In the genomic region with DNA sequence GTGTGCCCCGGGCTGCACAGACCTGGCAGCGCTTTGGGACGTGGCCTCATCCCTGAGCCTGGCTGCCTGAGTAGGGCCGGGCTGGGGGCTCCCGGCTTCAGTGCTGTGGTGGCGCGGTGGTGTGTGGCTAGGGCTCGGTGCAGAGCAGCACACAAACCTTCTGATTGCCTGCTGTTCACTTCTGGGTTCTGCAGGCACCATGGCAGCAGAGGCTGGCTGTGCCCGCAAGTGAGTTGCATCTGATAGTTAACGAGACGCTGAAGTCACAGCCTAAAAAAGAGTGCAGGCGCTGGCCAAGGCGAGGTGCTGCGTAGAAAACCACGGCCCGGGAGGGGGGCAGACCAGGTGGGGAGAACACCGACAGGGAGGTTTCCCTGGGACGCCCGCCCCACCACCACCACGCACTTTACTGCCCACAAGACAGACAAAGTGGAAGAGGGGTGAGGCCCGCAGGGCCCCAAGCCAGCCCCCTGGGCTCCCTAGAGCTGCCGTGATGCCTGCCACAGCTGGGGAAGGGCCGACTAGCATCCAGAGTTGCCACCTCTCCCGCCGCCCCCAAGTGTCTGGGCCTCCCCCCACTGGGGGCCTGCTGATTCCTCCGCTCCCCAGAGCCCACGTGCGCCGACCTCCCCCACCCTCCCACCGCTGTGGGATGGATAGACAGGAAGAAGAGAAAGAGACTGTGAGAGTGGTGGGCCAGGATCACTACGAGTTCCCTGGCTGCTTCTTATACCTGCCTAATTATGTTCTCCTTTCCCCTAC, we compare ENCODE assay signal across 8 mouse cellular contexts. TPM values are rescaled to one million over a fixed set of nuclear protein-coding genes. Genes with fewer than 3 reads are reported as not detected.
DNase-seq lines count a peak whose midpoint lies in the region; ATAC-seq lines count a peak whose summit lies in the region.

No protein-coding gene starts in this region.

- peak overlapping the region; percentile 38 for H3K4me3 ChIP-seq in kidney, embryonic 16.5 days (ENCODE audit: low read length)
- H3K4me3 ChIP-seq in embryonic facial prominence, embryonic 15.5 days (replicated peaks), result peak overlapping the region; percentile 40
- peak overlapping the region; percentile 39 for H3K4me3 ChIP-seq in limb, embryonic 12.5 days (replicated peaks)
- H3K4me3 ChIP-seq in neural tube, embryonic 14.5 days (ENCODE audit: low read depth, low read length), result peak overlapping the region; percentile 13; the same call in 1 of the 2 replicates

- peak; percentile 73 for ATAC-seq in kidney, embryonic 16.5 days (ENCODE audit: low FRiP score, low TSS enrichment)
- ATAC-seq in embryonic facial prominence, embryonic 15.5 days (ENCODE audit: insufficient number of reproducible peaks, low FRiP score, low TSS enrichment, low read depth), result no peak
- peak; percentile 73 for ATAC-seq in limb, embryonic 12.5 days (ENCODE audit: insufficient number of reproducible peaks, insufficient read depth, low FRiP score, low TSS enrichment, low read depth)
- ATAC-seq in neural tube, embryonic 14.5 days (ENCODE audit: low read depth), result peak; percentile 73; the same call in 1 of the 2 replicates
- ATAC-seq in monocyte, adult 5-6 weeks (replicated peaks; ENCODE audit: insufficient number of reproducible peaks, low FRiP score, low TSS enrichment, poor library complexity, severe bottlenecking), result no peak

- 31% methylated on average over 31 of the region's 31 CpGs for WGBS in kidney, embryonic 16.5 days
- WGBS in embryonic facial prominence, embryonic 15.5 days, result 22% methylated on average over 31 of the region's 31 CpGs
- 30% methylated on average over 31 of the region's 31 CpGs for WGBS in limb, embryonic 12.5 days
- WGBS in neural tube, embryonic 14.5 days, result 32% methylated on average over 31 of the region's 31 CpGs

- H3K27me3 ChIP-seq in kidney, embryonic 16.5 days (ENCODE audit: insufficient read depth, low read length), result no peaks in the 10 kb centered on the region
- no peaks in the 10 kb centered on the region for H3K27me3 ChIP-seq in embryonic facial prominence, embryonic 15.5 days
- no peaks in the 10 kb centered on the region for H3K27me3 ChIP-seq in limb, embryonic 12.5 days
- no peaks in the 10 kb centered on the region for H3K27me3 ChIP-seq in neural tube, embryonic 14.5 days (ENCODE audit: control insufficient read depth, insufficient read depth, low read length)

- no peaks in the 10 kb centered on the region for H3K36me3 ChIP-seq in kidney, embryonic 16.5 days (ENCODE audit: insufficient read depth, low read length)
- no peaks in the 10 kb centered on the region for H3K36me3 ChIP-seq in embryonic facial prominence, embryonic 15.5 days
- H3K36me3 ChIP-seq in limb, embryonic 12.5 days, result no peaks in the 10 kb centered on the region
- H3K36me3 ChIP-seq in neural tube, embryonic 14.5 days (ENCODE audit: control insufficient read depth, insufficient read depth, low read length), result no peaks in the 10 kb centered on the region

- peak overlapping the region; percentile 62 for H3K4me2 ChIP-seq in kidney, embryonic 16.5 days (replicated peaks; ENCODE audit: low read depth, low read length)
- H3K4me2 ChIP-seq in embryonic facial prominence, embryonic 15.5 days (replicated peaks), result peak overlapping the region; percentile 69
- H3K4me2 ChIP-seq in limb, embryonic 12.5 days, result peak overlapping the region; percentile 67
- H3K4me2 ChIP-seq in neural tube, embryonic 14.5 days (ENCODE audit: low read depth, low read length), result peak overlapping the region; percentile 47

- peaks cover 10% of the 10 kb centered on the region for H3K9me3 ChIP-seq in kidney, embryonic 16.5 days (ENCODE audit: low read length)
- H3K9me3 ChIP-seq in embryonic facial prominence, embryonic 15.5 days (replicated peaks), result no peaks in the 10 kb centered on the region
- H3K9me3 ChIP-seq in limb, embryonic 12.5 days, result 0 out of 2 replicates have a peak, but pooled peaks cover 9% of the 10 kb centered on the region
- H3K9me3 ChIP-seq in neural tube, embryonic 14.5 days (ENCODE audit: control insufficient read depth, low read length), result no peaks in the 10 kb centered on the region

- no peaks in the 10 kb centered on the region for H3K4me1 ChIP-seq in kidney, embryonic 16.5 days (ENCODE audit: insufficient read depth, low read length)
- peaks cover 8% of the 10 kb centered on the region; the same call in 1 of the 2 replicates for H3K4me1 ChIP-seq in embryonic facial prominence, embryonic 15.5 days
- H3K4me1 ChIP-seq in limb, embryonic 12.5 days (replicated peaks), result peaks cover 9% of the 10 kb centered on the region
- H3K4me1 ChIP-seq in neural tube, embryonic 14.5 days (ENCODE audit: control insufficient read depth, insufficient read depth, low read length), result 0 out of 2 replicates have a peak, but pooled peaks cover 3% of the 10 kb centered on the region

- H3K9ac ChIP-seq in kidney, embryonic 16.5 days (replicated peaks; ENCODE audit: low read length), result peak overlapping the region; percentile 47
- H3K9ac ChIP-seq in embryonic facial prominence, embryonic 15.5 days, result no peak overlapping the region
- H3K9ac ChIP-seq in limb, embryonic 12.5 days (replicated peaks), result peak overlapping the region; percentile 53
- H3K9ac ChIP-seq in neural tube, embryonic 14.5 days (replicated peaks; ENCODE audit: low read depth, low read length), result 0 out of 2 replicates have a peak overlapping the region, but pooled peaks have one; percentile 21

- no peak overlapping the region for H3K27ac ChIP-seq in kidney, embryonic 16.5 days (ENCODE audit: low read length)
- H3K27ac ChIP-seq in embryonic facial prominence, embryonic 15.5 days (replicated peaks), result no peak overlapping the region
- no peak overlapping the region for H3K27ac ChIP-seq in limb, embryonic 12.5 days
- H3K27ac ChIP-seq in neural tube, embryonic 14.5 days (ENCODE audit: low read depth, low read length), result no peak overlapping the region

- no peak for DNase-seq in kidney, adult 11 months
- no peak for DNase-seq in ovary, postnatal 36 days (ENCODE audit: low spot score)
- DNase-seq in frontal cortex, postnatal 25 days (ENCODE audit: low spot score in 2 of 2), result no peak

RNA-seq across cellular contexts. Expression of a gene that starts 19.2 kb away (rescaled TPM):
- not detected in 2 replicates for polyA plus RNA-seq in kidney, embryonic 16.5 days (2015; fragmentation: Nextera tagmentation; extraction: Ambion mirVana)
- 0.72 and 1.5 TPM in 2 replicates for polyA plus RNA-seq in embryonic facial prominence, embryonic 15.5 days (2015; fragmentation: Nextera tagmentation; extraction: Ambion mirVana)
- 0.06 TPM in 1 of 2 replicates, not detected in the other for polyA plus RNA-seq in limb, embryonic 12.5 days (2016; fragmentation: Nextera tagmentation; extraction: Ambion mirVana)
- not detected in 2 replicates for polyA plus RNA-seq in neural tube, embryonic 14.5 days (2014; fragmentation: Nextera tagmentation; extraction: Ambion mirVana)
- total RNA-seq in monocyte, adult 5-6 weeks (2017), result not detected in 3 replicates

RNA-seq across cellular contexts. Expression of a gene that starts 27.8 kb away (rescaled TPM):
- 3.4 and 4.4 TPM in 2 replicates for polyA plus RNA-seq in kidney, embryonic 16.5 days (2015; fragmentation: Nextera tagmentation; extraction: Ambion mirVana)
- polyA plus RNA-seq in embryonic facial prominence, embryonic 15.5 days (2015; fragmentation: Nextera tagmentation; extraction: Ambion mirVana), result 4.8 and 6.2 TPM in 2 replicates
- polyA plus RNA-seq in limb, embryonic 12.5 days (2016; fragmentation: Nextera tagmentation; extraction: Ambion mirVana), result 4.8 and 5.5 TPM in 2 replicates
- polyA plus RNA-seq in neural tube, embryonic 14.5 days (2014; fragmentation: Nextera tagmentation; extraction: Ambion mirVana), result 6.0 and 6.1 TPM in 2 replicates
- total RNA-seq in monocyte, adult 5-6 weeks (2017), result 19.9 to 58.0 TPM (median 36.9 TPM) in 3 replicates

RNA-seq across cellular contexts. Expression of a gene that starts 28.2 kb away (rescaled TPM):
- 155 and 170 TPM in 2 replicates for polyA plus RNA-seq in kidney, embryonic 16.5 days (2015; fragmentation: Nextera tagmentation; extraction: Ambion mirVana)
- polyA plus RNA-seq in embryonic facial prominence, embryonic 15.5 days (2015; fragmentation: Nextera tagmentation; extraction: Ambion mirVana), result 160 and 169 TPM in 2 replicates
- 228 and 236 TPM in 2 replicates for polyA plus RNA-seq in limb, embryonic 12.5 days (2016; fragmentation: Nextera tagmentation; extraction: Ambion mirVana)
- polyA plus RNA-seq in neural tube, embryonic 14.5 days (2014; fragmentation: Nextera tagmentation; extraction: Ambion mirVana), result 207 and 228 TPM in 2 replicates
- total RNA-seq in monocyte, adult 5-6 weeks (2017), result 86.1 to 133 TPM (median 114 TPM) in 3 replicates

Comparison
In these comparisons a context has a peak if more than half of its experiments do, and no peak if none do; other contexts are left out.
1. ATAC-seq: peak in kidney, embryonic 16.5 days (single experiment), limb, embryonic 12.5 days (single experiment) and neural tube, embryonic 14.5 days (single experiment); none in embryonic facial prominence, embryonic 15.5 days (single experiment) and monocyte, adult 5-6 weeks (single experiment).
2. Peak in every context shown above with its lines, with median percentiles within 50 percentile points of each other: H3K4me2 ChIP-seq and H3K4me3 ChIP-seq.